Mouse (Mus musculus): ENCODE data around the gene Tnfrsf1a. TPM values are rescaled to one million over a fixed set of nuclear protein-coding genes. Genes with fewer than 3 reads are reported as not detected.
A peak's percentile ranks its signal among the peaks of the same experiment; 100 is the strongest.

Gene Tnfrsf1a
- polyA plus RNA-seq, 1 experiment from 2014 or later = 19.3 TPM

DNA sequence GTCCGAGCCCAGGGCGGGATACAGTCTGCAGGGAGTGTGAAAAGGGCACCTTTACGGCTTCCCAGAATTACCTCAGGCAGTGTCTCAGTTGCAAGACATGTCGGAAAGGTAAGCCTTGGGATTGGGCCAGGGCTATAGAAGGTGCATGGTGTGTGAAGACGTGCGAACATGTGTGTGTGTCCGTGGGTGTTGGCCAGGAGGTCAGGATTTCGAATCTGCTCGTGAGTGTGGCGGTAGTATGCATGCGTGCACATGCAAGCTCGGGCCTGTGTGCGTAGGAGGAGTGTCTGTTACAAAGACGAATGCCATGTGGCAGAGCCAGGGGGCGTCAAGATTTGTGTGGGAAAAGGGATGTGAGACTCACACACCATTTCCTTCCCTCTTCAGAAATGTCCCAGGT is 8.2 kb downstream of the Tnfrsf1a start:
- Histone ChIP-seq H3K4me1 (peaks cover 28% of the 10 kb centered on the region), H3K4me3 (replicated peaks) (no peak overlapping the region), H3K27ac (no peak overlapping the region), H3K36me3 (replicated peaks) (peaks cover 6% of the 10 kb centered on the region; the same call in 1 of the 2 replicates), H3K9me3 (no peaks in the 10 kb centered on the region), H3K27me3 (peaks cover 25% of the 10 kb centered on the region), H3K4me2 (no peak overlapping the region), H3K9ac (no peak overlapping the region)
- no peak for ATAC-seq (ENCODE audit: low FRiP score)
- WGBS = 87% methylated on average over 15 of the region's 15 CpGs

GRCm38 (mm10) chr6:125359999-125360398 is 10.8 kb downstream of the Tnfrsf1a start:
- Histone ChIP-seq H3K9ac (no peak overlapping the region), H3K4me1 (peaks cover 37% of the 10 kb centered on the region), H3K36me3 (replicated peaks) (peaks cover 6% of the 10 kb centered on the region; the same call in 1 of the 2 replicates), H3K4me3 (replicated peaks) (no peak overlapping the region), H3K27me3 (peaks cover 52% of the 10 kb centered on the region), H3K27ac (no peak overlapping the region), H3K9me3 (no peaks in the 10 kb centered on the region), H3K4me2 (no peak overlapping the region)
- ATAC-seq (ENCODE audit: low FRiP score) = no peak
- 67% methylated on average over 9 of the region's 9 CpGs for WGBS

DNA sequence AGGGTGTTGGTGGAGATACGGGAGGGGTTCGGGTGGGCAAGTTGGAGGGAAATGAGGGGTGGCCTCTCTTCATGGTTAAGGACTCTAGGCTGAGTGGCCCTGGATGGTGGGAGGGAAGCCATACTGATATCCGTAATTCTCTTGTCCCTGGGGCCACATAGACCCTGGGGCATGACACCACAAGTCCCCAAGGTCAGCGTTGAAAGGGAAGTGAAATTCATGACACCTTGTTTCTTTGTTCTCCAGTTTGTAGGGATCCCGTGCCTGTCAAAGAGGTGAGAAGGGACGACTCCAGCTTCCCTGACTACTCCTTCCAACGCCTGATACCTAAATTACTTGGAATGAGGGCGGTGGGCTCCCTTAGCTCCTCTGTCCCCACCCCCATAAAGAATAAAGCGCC is 11.7 kb downstream of the Tnfrsf1a start:
- peaks cover 28% of the 10 kb centered on the region for H3K4me1 ChIP-seq
- H3K27me3 ChIP-seq = peaks cover 56% of the 10 kb centered on the region
- H3K4me3 ChIP-seq (replicated peaks) = no peak overlapping the region
- no peak overlapping the region for H3K4me2 ChIP-seq
- WGBS = 44% methylated on average over 9 of the region's 9 CpGs
- peaks cover 6% of the 10 kb centered on the region; the same call in 1 of the 2 replicates for H3K36me3 ChIP-seq (replicated peaks)
- H3K9me3 ChIP-seq = no peaks in the 10 kb centered on the region
- H3K27ac ChIP-seq = no peak overlapping the region
- no peak for ATAC-seq (ENCODE audit: low FRiP score)
- no peak overlapping the region for H3K9ac ChIP-seq

DNA sequence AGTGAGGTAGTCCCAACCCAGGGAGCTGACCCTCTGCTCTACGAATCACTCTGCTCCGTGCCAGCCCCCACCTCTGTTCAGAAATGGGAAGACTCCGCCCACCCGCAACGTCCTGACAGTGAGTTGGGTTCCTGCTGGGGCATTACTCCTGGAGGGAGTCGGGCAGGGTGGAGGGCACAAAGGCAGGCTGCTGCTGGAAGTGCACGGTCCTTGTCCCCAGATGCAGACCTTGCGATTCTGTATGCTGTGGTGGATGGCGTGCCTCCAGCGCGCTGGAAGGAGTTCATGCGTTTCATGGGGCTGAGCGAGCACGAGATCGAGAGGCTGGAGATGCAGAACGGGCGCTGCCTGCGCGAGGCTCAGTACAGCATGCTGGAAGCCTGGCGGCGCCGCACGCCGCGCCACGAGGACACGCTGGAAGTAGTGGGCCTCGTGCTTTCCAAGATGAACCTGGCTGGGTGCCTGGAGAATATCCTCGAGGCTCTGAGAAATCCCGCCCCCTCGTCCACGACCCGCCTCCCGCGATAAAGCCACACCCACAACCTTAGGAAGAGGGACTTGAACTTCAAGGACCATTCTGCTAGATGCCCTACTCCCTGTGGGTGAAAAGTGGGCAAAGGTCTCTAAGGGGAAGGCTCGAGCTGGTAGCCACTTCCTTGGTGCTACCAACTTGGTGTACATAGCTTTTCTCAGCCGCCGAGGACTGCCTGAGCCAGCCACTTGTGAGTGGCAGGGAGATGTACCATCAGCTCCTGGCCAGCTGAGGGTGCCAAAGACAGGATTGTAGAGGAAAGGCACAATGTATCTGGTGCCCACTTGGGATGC is 12.5 kb downstream of the Tnfrsf1a start:
- 7% methylated on average over 38 of the region's 38 CpGs for WGBS

GRCm38 (mm10) chr6:125363021-125363420 is 13.9 kb downstream of the Tnfrsf1a start:
- H3K27ac ChIP-seq = no peak overlapping the region
- no peaks in the 10 kb centered on the region; the same call in 1 of the 2 replicates for H3K36me3 ChIP-seq (replicated peaks)
- WGBS = 19% methylated on average over 15 of the region's 15 CpGs
- peak overlapping the region; percentile 24 for H3K4me2 ChIP-seq
- no peaks in the 10 kb centered on the region for H3K9me3 ChIP-seq
- H3K27me3 ChIP-seq = peaks cover 62% of the 10 kb centered on the region
- H3K9ac ChIP-seq = no peak overlapping the region
- H3K4me1 ChIP-seq = peaks cover 31% of the 10 kb centered on the region
- no peak for ATAC-seq (ENCODE audit: low FRiP score)
- H3K4me3 ChIP-seq (replicated peaks) = no peak overlapping the region; the same call in 1 of the 2 replicates

More for the DNA sequence above, 12.5 kb downstream of the Tnfrsf1a start:
- Histone ChIP-seq H3K4me2 (peak overlapping the region; percentile 49), H3K9ac (peak overlapping the region; percentile 36; the same call in 1 of the 2 replicates), H3K27ac (no peak overlapping the region), H3K27me3 (peaks cover 62% of the 10 kb centered on the region), H3K4me3 (replicated peaks) (peak overlapping the region; percentile 25), H3K4me1 (peaks cover 28% of the 10 kb centered on the region), H3K9me3 (no peaks in the 10 kb centered on the region), H3K36me3 (replicated peaks) (peaks cover 6% of the 10 kb centered on the region; the same call in 1 of the 2 replicates)
- ATAC-seq (ENCODE audit: low FRiP score) = peak; percentile 44

DNA sequence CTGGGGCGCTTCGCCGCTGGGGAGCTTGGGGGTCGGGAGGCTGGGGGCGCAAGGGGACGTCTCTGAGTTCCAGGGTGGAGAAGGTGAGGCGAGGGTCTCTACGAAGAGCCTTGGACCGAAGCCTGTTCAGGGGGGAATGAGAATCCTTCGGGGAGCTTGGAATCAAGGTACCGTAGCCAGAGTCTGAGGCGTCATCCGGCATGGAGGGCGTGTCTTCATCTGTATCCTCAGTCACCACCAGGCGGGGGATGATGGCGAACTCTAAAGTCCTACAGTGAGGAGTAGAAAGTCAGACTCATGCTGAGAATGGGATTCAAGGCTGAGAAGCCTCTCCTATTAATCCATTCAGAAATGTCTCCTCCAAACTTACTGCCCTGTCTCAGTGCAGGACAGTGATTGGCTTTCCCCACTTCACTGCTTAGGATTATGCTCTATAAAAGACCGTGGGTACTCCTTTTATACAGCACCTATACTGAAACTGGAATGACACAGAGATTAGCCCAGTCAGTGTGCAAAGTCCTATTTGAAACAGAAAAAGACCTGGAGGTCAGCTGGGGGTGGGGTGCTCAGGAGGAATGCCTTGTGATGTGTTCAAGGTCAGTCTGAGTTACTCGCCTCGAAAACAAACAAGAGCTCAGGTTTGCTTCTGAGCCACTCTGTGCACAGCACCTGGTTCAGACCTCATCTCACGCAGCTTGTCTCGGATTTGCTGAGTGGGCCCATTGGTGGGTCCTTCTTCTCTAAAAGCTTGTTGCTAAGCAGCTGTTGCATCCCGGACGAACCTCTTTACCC is 14.5 kb downstream of the Tnfrsf1a start:
- H3K9ac ChIP-seq = no peak overlapping the region

GRCm38 (mm10) chr6:125364448-125364847 is 15.3 kb downstream of the Tnfrsf1a start:
- ATAC-seq (ENCODE audit: low FRiP score) = no peak
- peaks cover 37% of the 10 kb centered on the region for H3K4me1 ChIP-seq
- no peak overlapping the region for H3K9ac ChIP-seq
- no peak overlapping the region for H3K27ac ChIP-seq
- peaks cover 62% of the 10 kb centered on the region for H3K27me3 ChIP-seq
- WGBS = 2% methylated on average over 8 of the region's 8 CpGs
- H3K9me3 ChIP-seq = no peaks in the 10 kb centered on the region
- no peak overlapping the region for H3K4me3 ChIP-seq (replicated peaks)
- H3K4me2 ChIP-seq = no peak overlapping the region; the same call in 1 of the 2 replicates
- H3K36me3 ChIP-seq (replicated peaks) = no peaks in the 10 kb centered on the region

More for the DNA sequence above, 14.5 kb downstream of the Tnfrsf1a start:
- H3K4me3 ChIP-seq (replicated peaks) = no peak overlapping the region; the same call in 1 of the 2 replicates
- no peaks in the 10 kb centered on the region for H3K9me3 ChIP-seq
- peaks cover 37% of the 10 kb centered on the region for H3K4me1 ChIP-seq
- WGBS = 5% methylated on average over 23 of the region's 23 CpGs
- peak overlapping the region; percentile 24 for H3K4me2 ChIP-seq
- peaks cover 62% of the 10 kb centered on the region for H3K27me3 ChIP-seq
- H3K27ac ChIP-seq = no peak overlapping the region
- no peaks in the 10 kb centered on the region; the same call in 1 of the 2 replicates for H3K36me3 ChIP-seq (replicated peaks)
- no peak for ATAC-seq (ENCODE audit: low FRiP score)

DNA sequence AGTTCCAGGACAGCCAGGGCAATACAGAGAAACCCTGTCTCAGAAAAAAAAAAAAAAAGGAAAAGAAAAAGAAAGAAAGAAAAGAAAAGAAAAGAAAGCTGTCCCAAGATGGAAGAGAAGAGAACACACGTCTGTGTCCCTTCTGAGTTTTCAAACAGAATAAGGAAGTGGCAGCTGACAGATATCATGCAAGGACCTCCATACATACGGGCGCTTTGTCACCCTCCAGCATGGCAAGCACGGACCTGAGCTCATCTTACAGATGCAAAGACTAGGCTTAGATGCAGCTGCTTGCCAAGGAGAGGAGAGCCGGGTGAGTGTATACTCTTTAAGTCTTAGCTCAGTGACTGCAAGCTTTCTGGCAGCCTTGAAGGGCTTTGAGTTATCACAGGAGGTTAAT is 16.4 kb downstream of the Tnfrsf1a start:
- Histone ChIP-seq H3K27me3 (peaks cover 55% of the 10 kb centered on the region), H3K4me1 (peaks cover 37% of the 10 kb centered on the region), H3K4me3 (replicated peaks) (no peak overlapping the region), H3K27ac (no peak overlapping the region), H3K36me3 (replicated peaks) (no peaks in the 10 kb centered on the region), H3K9me3 (no peaks in the 10 kb centered on the region), H3K9ac (no peak overlapping the region), H3K4me2 (no peak overlapping the region)
- ATAC-seq (ENCODE audit: low FRiP score) = no peak
- WGBS = 88% methylated on average over 5 of the region's 5 CpGs

DNA sequence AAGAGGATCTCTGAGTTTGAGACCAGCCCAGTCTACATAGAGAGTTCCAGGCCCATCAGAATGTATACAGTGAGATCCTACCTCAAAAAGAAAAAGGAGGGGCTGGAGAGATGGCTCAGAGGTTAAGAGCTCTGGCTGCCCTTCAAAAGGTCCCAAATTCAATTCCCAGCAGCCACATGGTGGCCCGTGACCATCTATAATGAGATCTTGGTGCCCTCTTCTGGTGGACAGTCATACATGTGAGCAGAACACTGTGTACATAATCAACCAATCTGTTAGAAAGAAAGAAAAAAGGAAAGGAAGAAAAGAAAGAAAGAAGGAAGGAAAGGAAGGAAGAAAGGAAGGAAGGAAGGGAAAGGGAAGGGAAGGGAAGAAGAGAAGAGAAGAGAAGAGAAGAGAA is 17.0 kb downstream of the Tnfrsf1a start:
- peaks cover 49% of the 10 kb centered on the region for H3K27me3 ChIP-seq
- no peak overlapping the region for H3K4me3 ChIP-seq (replicated peaks)
- no peak overlapping the region for H3K27ac ChIP-seq
- H3K4me2 ChIP-seq = no peak overlapping the region
- H3K9ac ChIP-seq = no peak overlapping the region
- WGBS = 70% methylated on average over 1 of the region's 1 CpGs
- H3K36me3 ChIP-seq (replicated peaks) = no peaks in the 10 kb centered on the region
- peaks cover 34% of the 10 kb centered on the region for H3K4me1 ChIP-seq
- H3K9me3 ChIP-seq = no peaks in the 10 kb centered on the region
- ATAC-seq (ENCODE audit: low FRiP score) = no peak

- Histone ChIP-seq H3K9ac (no peak overlapping the region), H3K27ac (no peak overlapping the region), H3K4me1 (peaks cover 24% of the 10 kb centered on the region; the same call in 1 of the 2 replicates), H3K36me3 (replicated peaks) (no peaks in the 10 kb centered on the region), H3K4me2 (no peak overlapping the region), H3K4me3 (replicated peaks) (no peak overlapping the region), H3K9me3 (no peaks in the 10 kb centered on the region), H3K27me3 (peaks cover 37% of the 10 kb centered on the region)
- no peak for ATAC-seq (ENCODE audit: low FRiP score)
- 56% methylated on average over 4 of the region's 4 CpGs for WGBS
Observed at GRCm38 (mm10) chr6:125367758-125368371, 18.7 kb downstream of the Tnfrsf1a start.

DNA sequence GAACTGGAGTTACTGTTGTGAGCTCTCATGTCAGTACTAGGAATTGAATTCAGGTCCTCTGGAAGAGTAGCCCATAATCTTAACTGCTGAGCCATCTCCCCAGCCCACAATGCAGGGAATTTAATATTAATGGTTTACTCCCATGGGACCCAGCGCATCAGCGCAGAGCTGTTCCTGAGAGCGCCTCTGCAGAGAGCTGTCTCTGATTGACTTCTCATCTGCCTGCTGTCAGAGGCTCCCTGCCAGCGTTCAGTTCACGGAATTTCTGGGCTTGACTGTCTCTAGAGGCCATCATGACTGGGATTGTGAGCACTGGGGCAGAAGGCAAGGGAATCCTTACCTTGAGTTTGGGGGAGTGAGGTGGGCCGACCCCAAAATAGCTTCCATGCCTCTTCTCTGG is 27.9 kb downstream of the Tnfrsf1a start:
- Histone ChIP-seq H3K27ac (no peak overlapping the region), H3K4me3 (replicated peaks) (no peak overlapping the region), H3K27me3 (peaks cover 81% of the 10 kb centered on the region), H3K9ac (no peak overlapping the region), H3K4me2 (no peak overlapping the region), H3K4me1 (peaks cover 26% of the 10 kb centered on the region), H3K9me3 (no peaks in the 10 kb centered on the region), H3K36me3 (replicated peaks) (no peaks in the 10 kb centered on the region)
- 51% methylated on average over 6 of the region's 6 CpGs for WGBS
- ATAC-seq (ENCODE audit: low FRiP score) = no peak
